Mouse (Mus musculus) heart, postnatal 0 days (tissue): ENCODE results near the gene Lsm11.

Source experiments
- CTCF ChIP-seq: IDR thresholded peaks from 2 replicates; pipeline ENCODE4 v1.5.1; 2016; ENCODE audit warnings: antibody characterized with exemption, control low read depth, low read depth
- EP300 ChIP-seq: IDR thresholded peaks from 2 replicates; pipeline ENCODE4 v1.6.1; 2016; ENCODE audit warnings: antibody characterized with exemption, low read depth

- TF ChIP-seq CTCF, result no peak
- TF ChIP-seq EP300, result no peak
Measured at GRCm38 (mm10) chr11:45889981-45890380, 54.8 kb downstream of the Lsm11 start.
